Mouse (Mus musculus): ENCODE data around the gene Ankrd13a. TPM values are rescaled to one million over a fixed set of nuclear protein-coding genes. Genes with fewer than 3 reads are reported as not detected.

The Ankrd13a gene
- total RNA-seq, 2 experiments from 2014 or later: 15.4 to 19.6 TPM

DNA sequence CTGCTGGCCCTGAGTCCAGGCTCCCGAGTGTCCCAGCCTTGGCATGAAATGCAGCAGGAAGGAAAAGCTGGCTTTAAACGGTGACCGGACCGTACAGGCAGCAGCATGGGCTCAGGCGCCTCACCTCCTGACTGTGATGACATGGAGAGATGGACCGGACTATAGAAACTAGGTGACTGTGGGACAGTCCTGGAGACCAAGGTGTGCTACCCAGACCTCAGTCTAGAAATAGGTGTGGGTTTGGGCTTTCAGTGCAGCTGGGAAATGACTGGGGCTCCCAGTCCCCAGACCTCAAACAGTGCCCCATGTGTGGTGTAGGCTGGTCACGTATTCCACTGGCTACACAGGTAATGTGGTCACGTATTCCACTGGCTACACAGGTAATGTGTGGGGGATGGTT lies 32.2 kb downstream of the Ankrd13a start:
- TF ChIP-seq CTCF (IDR thresholded peaks at IDR 0.05): no peak
- intact Hi-C loops (cut with DNase I): loop anchor here (5.0 kb wide), 1 partner anchor 34 kb away; the partner anchor contains the start of gene Ankrd13a
- DNase-seq: no peak
- peak overlapping the region; percentile 65 for H3K4me3 ChIP-seq
- peak overlapping the region; percentile 84 for H3K27ac ChIP-seq

- no peak for TF ChIP-seq CTCF (IDR thresholded peaks at IDR 0.05)
- no peak for DNase-seq
- intact Hi-C loops (cut with DNase I): loop anchor here (5.0 kb wide), 1 partner anchor 35 kb away; the partner anchor contains the start of gene Ankrd13a
- peak overlapping the region; percentile 84 for H3K27ac ChIP-seq
- no peak overlapping the region for H3K4me3 ChIP-seq
Observed at GRCm38 (mm10) chr5:114807063-114807462, 32.6 kb downstream of the Ankrd13a start.

DNA sequence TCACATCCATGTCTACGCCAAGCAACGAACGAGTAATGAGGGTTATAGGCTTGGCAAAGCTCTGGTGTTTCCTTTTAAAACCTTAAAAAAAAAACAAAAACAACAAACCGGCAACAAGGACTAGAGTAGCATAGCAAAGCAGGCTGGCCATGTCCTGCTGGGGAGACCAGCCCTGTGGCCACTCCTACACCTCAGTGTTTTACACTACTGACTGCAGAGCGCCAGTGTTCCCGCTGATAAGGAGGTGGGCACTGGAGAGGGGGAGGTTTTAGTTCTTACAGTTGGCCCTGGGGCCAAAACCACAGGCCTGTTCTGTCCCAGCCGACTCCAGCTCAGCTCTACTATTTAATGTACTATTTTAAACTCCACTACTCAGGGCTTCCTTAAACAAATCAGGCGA lies 33.0 kb downstream of the Ankrd13a start:
- Histone ChIP-seq H3K27ac (no peak overlapping the region), H3K4me3 (no peak overlapping the region)
- no peak for TF ChIP-seq CTCF (IDR thresholded peaks at IDR 0.05)
- DNase-seq: no peak
- intact Hi-C loops (cut with DNase I): loop anchor here (5.0 kb wide), 1 partner anchor 35 kb away; the partner anchor contains the start of gene Ankrd13a

GRCm38 (mm10) chr5:114807893-114808292 lies 33.4 kb downstream of the Ankrd13a start:
- intact Hi-C loops (cut with DNase I): loop anchor here (5.0 kb wide), 1 partner anchor 36 kb away; the partner anchor contains the start of gene Ankrd13a

DNA sequence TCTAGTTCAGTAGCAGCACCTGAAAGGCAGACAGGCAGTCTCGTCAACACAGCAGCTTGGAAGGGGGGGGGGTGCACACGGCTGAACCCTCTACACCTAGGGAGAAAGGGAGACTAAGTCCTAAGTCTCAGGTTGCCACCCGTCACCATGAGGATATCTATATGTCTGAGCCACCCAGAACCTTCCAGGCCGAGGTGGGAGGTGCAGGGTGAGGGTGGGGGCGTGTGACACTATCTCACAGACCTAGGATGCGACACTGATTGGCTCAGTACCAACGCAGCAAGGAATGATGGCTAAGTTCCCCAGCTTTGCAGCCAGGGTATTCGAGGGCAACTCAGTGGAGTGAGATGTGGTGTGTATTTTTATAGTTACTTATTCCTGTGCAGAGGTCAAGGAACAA lies 33.9 kb downstream of the Ankrd13a start:
- no peak for DNase-seq
- intact Hi-C loops (cut with DNase I): loop anchor here (5.0 kb wide), 1 partner anchor 36 kb away; the partner anchor contains the start of gene Ankrd13a
- TF ChIP-seq CTCF (IDR thresholded peaks at IDR 0.05): no peak
- Histone ChIP-seq H3K27ac (no peak overlapping the region), H3K4me3 (no peak overlapping the region)

More at GRCm38 (mm10) chr5:114807893-114808292, 33.4 kb downstream of the Ankrd13a start:
- Histone ChIP-seq H3K27ac (no peak overlapping the region), H3K4me3 (no peak overlapping the region)
- no peak for TF ChIP-seq CTCF (IDR thresholded peaks at IDR 0.05)
- DNase-seq: no peak

- H3K27ac ChIP-seq: no peak overlapping the region
- no peak for DNase-seq
- TF ChIP-seq CTCF (IDR thresholded peaks at IDR 0.05): no peak
- no peak overlapping the region for H3K4me3 ChIP-seq
- intact Hi-C loops (cut with DNase I): loop anchor here (5.0 kb wide), 1 partner anchor 37 kb away; the partner anchor contains the start of gene Ankrd13a
Observed at GRCm38 (mm10) chr5:114809181-114809756, 34.8 kb downstream of the Ankrd13a start.

GRCm38 (mm10) chr5:114809826-114810225 lies 35.3 kb downstream of the Ankrd13a start:
- TF ChIP-seq CTCF (IDR thresholded peaks at IDR 0.05): no peak
- intact Hi-C loops (cut with DNase I): loop anchor here (5.0 kb wide), 1 partner anchor 38 kb away; the partner anchor contains the start of gene Ankrd13a
- no peak overlapping the region for H3K4me3 ChIP-seq

GRCm38 (mm10) chr5:114813525-114814181 lies 39.2 kb downstream of the Ankrd13a start:
- intact Hi-C loops (cut with DNase I): no loop called here
- peak; percentile 89 for DNase-seq
- H3K27ac ChIP-seq: peak overlapping the region; percentile 75
- peak overlapping the region; percentile 88 for H3K4me3 ChIP-seq
- no peak for TF ChIP-seq CTCF (IDR thresholded peaks at IDR 0.05)

More at GRCm38 (mm10) chr5:114809826-114810225, 35.3 kb downstream of the Ankrd13a start:
- no peak for DNase-seq
- H3K27ac ChIP-seq: no peak overlapping the region

GRCm38 (mm10) chr5:114816599-114816998 lies 42.1 kb downstream of the Ankrd13a start:
- Histone ChIP-seq H3K27ac (no peak overlapping the region), H3K4me3 (no peak overlapping the region)
- TF ChIP-seq CTCF (IDR thresholded peaks at IDR 0.05): no peak
- intact Hi-C loops (cut with DNase I): no loop called here
- DNase-seq: no peak

- no peak overlapping the region for H3K27ac ChIP-seq
- no peak overlapping the region for H3K4me3 ChIP-seq
- no peak for DNase-seq
- no peak for TF ChIP-seq CTCF (IDR thresholded peaks at IDR 0.05)
- intact Hi-C loops (cut with DNase I): no loop called here
Observed at GRCm38 (mm10) chr5:114818124-114818523, 43.6 kb downstream of the Ankrd13a start.

GRCm38 (mm10) chr5:114822796-114823688 lies 48.6 kb downstream of the Ankrd13a start, which contains the start of gene 1500011B03Rik:
TSS of gene 1500011B03Rik (minus strand) at chr5:114823468.
- DNase-seq: peak; percentile 70
- intact Hi-C loops (cut with DNase I): no loop called here
- Histone ChIP-seq H3K27ac (peak within 1 kb of the TSS; percentile 20; the same call in 1 of the 2 replicates), H3K4me3 (peak within 1 kb of the TSS; percentile 72)
- TF ChIP-seq CTCF (IDR thresholded peaks at IDR 0.05): no peak

DNA sequence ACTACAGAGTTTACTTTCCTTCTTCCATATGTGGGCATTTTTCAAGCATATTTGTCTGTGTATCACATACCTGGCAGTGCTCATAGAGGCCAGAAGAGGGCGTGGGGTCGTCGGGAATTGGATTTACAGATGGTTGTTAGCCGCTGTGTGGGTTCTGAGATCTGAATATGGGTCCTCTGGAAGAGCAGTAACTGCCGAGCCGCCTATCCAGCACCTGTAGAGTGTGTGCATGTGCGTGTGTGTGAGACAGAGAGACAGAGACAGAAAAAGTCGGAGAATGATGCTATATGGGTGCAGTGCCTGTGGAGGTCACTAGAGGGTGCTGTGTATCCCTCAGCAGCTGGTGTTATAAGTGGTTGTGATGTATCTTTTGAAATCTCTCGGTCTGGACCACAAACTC lies 49.7 kb downstream of the Ankrd13a start:
- H3K27ac ChIP-seq: no peak overlapping the region
- peak overlapping the region; percentile 2; the same call in 1 of the 2 replicates for H3K4me3 ChIP-seq
- intact Hi-C loops (cut with DNase I): no loop called here
- DNase-seq: no peak
- peak; percentile 81 for TF ChIP-seq CTCF (IDR thresholded peaks at IDR 0.05)

All from gastrocnemius, adult 2 months (tissue).